Mouse (Mus musculus): Measurements from ENCODE around the gene Kcnj2. TPM values are rescaled to one million over a fixed set of nuclear protein-coding genes. Genes with fewer than 3 reads are reported as not detected.

Kcnj2 gene
- polyA plus RNA-seq, 1 experiment: 2.0 TPM

DNA sequence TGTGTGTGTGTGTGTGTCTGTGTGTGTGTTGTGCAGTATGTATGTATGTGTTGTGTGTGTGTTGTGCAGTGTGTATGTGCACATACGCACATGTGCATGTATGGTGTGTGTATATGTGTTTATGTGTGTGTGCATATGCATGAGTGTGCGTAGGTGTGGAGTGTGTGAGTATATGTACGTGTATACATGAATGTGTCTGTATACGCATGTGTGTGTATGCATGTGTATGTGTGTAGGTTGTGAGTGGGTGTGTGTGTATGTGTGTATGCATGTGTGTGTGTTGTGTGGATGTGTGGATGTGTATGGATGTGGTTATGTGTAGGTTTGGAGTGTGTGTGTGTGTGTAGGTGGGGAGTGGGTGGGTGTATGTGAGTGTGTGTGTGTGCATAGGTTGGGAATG is 8.5 kb upstream of the Kcnj2 start:
- no peaks in the 10 kb centered on the region for H3K79me2 ChIP-seq (ENCODE audit: control insufficient read depth, insufficient read depth)
- H3K4me2 ChIP-seq (ENCODE audit: low read depth): no peak overlapping the region
- no peak for TF ChIP-seq MYOG (IDR thresholded peaks at IDR 0.05; ENCODE audit: control insufficient read depth in 1 of 3, insufficient read depth in 1 of 3, insufficient read length in 2 of 3, low read depth in 2 of 3)
- TF ChIP-seq MYOD1 (IDR thresholded peaks at IDR 0.05; ENCODE audit: control insufficient read depth in 1 of 3, insufficient read length in 2 of 3, low read depth in 2 of 3): no peak
- TF ChIP-seq REST (IDR thresholded peaks at IDR 0.05; ENCODE audit: insufficient read depth, insufficient read length): no peak
- TF ChIP-seq POLR2A (IDR thresholded peaks at IDR 0.05; ENCODE audit: insufficient read length, low read depth): no peak
- TF ChIP-seq E2F4 (IDR thresholded peaks at IDR 0.05; ENCODE audit: insufficient read depth): no peak
- TF ChIP-seq USF1 (IDR thresholded peaks at IDR 0.05; ENCODE audit: low read depth): no peak
- no peak for TF ChIP-seq CEBPB (IDR thresholded peaks at IDR 0.05; ENCODE audit: insufficient read depth, poor library complexity, severe bottlenecking)
- no peak for TF ChIP-seq TCF3 (IDR thresholded peaks at IDR 0.05; ENCODE audit: insufficient read length, low read depth)
- no peak for TF ChIP-seq POLR2AphosphoS2 (IDR thresholded peaks at IDR 0.05; ENCODE audit: insufficient read length, low read depth)
- TF ChIP-seq SRF (IDR thresholded peaks at IDR 0.05; ENCODE audit: control insufficient read depth, insufficient read length, low read depth): no peak
- no peak for TF ChIP-seq MAX (IDR thresholded peaks at IDR 0.05; ENCODE audit: low read depth)
- TF ChIP-seq TCF12 (IDR thresholded peaks at IDR 0.05; ENCODE audit: insufficient read depth, poor library complexity, severe bottlenecking): no peak
- H3K36me3 ChIP-seq (ENCODE audit: control insufficient read depth, insufficient read depth): no peaks in the 10 kb centered on the region
- no peaks in the 10 kb centered on the region for H3K27me3 ChIP-seq (ENCODE audit: control insufficient read depth, insufficient read depth, insufficient read length)
- H3K4me3 ChIP-seq: no peak overlapping the region
- H3ac ChIP-seq (ENCODE audit: control insufficient read depth, insufficient read length): no peak overlapping the region

DNA sequence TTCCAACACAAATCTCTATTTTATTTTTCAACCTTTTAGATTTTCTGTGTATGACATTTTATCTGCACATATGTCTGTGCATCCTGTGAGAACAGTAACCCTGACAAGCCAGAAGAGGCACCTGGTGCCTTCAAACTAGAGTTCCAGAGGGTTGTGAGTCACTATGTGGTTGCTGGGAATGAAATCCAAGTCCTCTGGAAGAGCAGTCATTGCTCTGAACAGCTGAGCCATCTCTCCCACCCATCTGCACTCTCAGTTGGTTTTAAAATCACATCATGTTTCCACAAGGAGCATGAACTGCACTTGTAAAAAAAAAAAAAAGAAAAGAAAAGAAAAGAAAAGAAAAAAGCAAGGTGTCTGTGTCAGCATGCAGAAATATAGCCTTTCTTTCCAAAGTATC is 6.5 kb upstream of the Kcnj2 start:
- no peak overlapping the region for H3K4me3 ChIP-seq
- no peaks in the 10 kb centered on the region for H3K79me2 ChIP-seq (ENCODE audit: control insufficient read depth, insufficient read depth)
- no peaks in the 10 kb centered on the region for H3K36me3 ChIP-seq (ENCODE audit: control insufficient read depth, insufficient read depth)
- H3K27me3 ChIP-seq (ENCODE audit: control insufficient read depth, insufficient read depth, insufficient read length): no peaks in the 10 kb centered on the region
- no peak overlapping the region for H3ac ChIP-seq (ENCODE audit: control insufficient read depth, insufficient read length)
- H3K4me2 ChIP-seq (ENCODE audit: low read depth): peak overlapping the region; percentile 30
- TF ChIP-seq TCF12 (IDR thresholded peaks at IDR 0.05; ENCODE audit: insufficient read depth, poor library complexity, severe bottlenecking) (peak; percentile 56), REST (IDR thresholded peaks at IDR 0.05; ENCODE audit: insufficient read depth, insufficient read length) (no peak), MYOG (IDR thresholded peaks at IDR 0.05; ENCODE audit: control insufficient read depth in 1 of 3, insufficient read depth in 1 of 3, insufficient read length in 2 of 3, low read depth in 2 of 3) (peak in 2 of 3 experiments; percentile 48 to 84), POLR2A (IDR thresholded peaks at IDR 0.05; ENCODE audit: insufficient read length, low read depth) (no peak), MAX (IDR thresholded peaks at IDR 0.05; ENCODE audit: low read depth) (no peak), USF1 (IDR thresholded peaks at IDR 0.05; ENCODE audit: low read depth) (no peak), MYOD1 (IDR thresholded peaks at IDR 0.05; ENCODE audit: control insufficient read depth in 1 of 3, insufficient read length in 2 of 3, low read depth in 2 of 3) (peak; percentile 83 to 92 (median 88))

DNA sequence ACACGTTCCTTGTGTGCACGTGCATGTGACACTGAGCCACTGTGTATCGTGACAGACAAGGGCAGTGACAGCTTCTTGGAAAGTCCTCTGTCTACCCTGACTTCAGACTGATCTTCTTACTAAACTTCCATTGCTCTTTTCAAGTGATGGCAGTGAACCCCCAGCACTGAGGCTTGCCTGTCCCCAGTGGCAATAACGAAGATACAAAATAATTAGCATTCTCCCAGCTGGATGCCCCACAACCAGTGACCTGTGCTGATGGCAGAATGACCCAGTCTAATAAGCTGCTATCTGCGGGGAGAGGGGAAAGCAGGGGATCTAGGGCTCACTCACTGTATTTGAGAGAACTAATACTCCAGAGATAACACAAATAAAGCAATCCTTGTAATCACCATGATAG is 5.7 kb upstream of the Kcnj2 start:
- Histone ChIP-seq H3K79me2 (ENCODE audit: control insufficient read depth, insufficient read depth) (no peaks in the 10 kb centered on the region), H3K4me2 (ENCODE audit: low read depth) (peak overlapping the region; percentile 30), H3K36me3 (ENCODE audit: control insufficient read depth, insufficient read depth) (no peaks in the 10 kb centered on the region), H3K27me3 (ENCODE audit: control insufficient read depth, insufficient read depth, insufficient read length) (no peaks in the 10 kb centered on the region), H3ac (ENCODE audit: control insufficient read depth, insufficient read length) (no peak overlapping the region), H3K4me3 (no peak overlapping the region)
- TF ChIP-seq TCF3 (IDR thresholded peaks at IDR 0.05; ENCODE audit: insufficient read length, low read depth) (no peak), MAX (IDR thresholded peaks at IDR 0.05; ENCODE audit: low read depth) (no peak), USF1 (IDR thresholded peaks at IDR 0.05; ENCODE audit: low read depth) (no peak), POLR2A (IDR thresholded peaks at IDR 0.05; ENCODE audit: insufficient read length, low read depth) (no peak), POLR2AphosphoS2 (IDR thresholded peaks at IDR 0.05; ENCODE audit: insufficient read length, low read depth) (no peak), E2F4 (IDR thresholded peaks at IDR 0.05; ENCODE audit: insufficient read depth) (no peak), CEBPB (IDR thresholded peaks at IDR 0.05; ENCODE audit: insufficient read depth, poor library complexity, severe bottlenecking) (no peak), REST (IDR thresholded peaks at IDR 0.05; ENCODE audit: insufficient read depth, insufficient read length) (no peak), MYOG (IDR thresholded peaks at IDR 0.05; ENCODE audit: control insufficient read depth in 1 of 3, insufficient read depth in 1 of 3, insufficient read length in 2 of 3, low read depth in 2 of 3) (no peak), MYOD1 (IDR thresholded peaks at IDR 0.05; ENCODE audit: control insufficient read depth in 1 of 3, insufficient read length in 2 of 3, low read depth in 2 of 3) (no peak), TCF12 (IDR thresholded peaks at IDR 0.05; ENCODE audit: insufficient read depth, poor library complexity, severe bottlenecking) (no peak), SRF (IDR thresholded peaks at IDR 0.05; ENCODE audit: control insufficient read depth, insufficient read length, low read depth) (no peak)

DNA sequence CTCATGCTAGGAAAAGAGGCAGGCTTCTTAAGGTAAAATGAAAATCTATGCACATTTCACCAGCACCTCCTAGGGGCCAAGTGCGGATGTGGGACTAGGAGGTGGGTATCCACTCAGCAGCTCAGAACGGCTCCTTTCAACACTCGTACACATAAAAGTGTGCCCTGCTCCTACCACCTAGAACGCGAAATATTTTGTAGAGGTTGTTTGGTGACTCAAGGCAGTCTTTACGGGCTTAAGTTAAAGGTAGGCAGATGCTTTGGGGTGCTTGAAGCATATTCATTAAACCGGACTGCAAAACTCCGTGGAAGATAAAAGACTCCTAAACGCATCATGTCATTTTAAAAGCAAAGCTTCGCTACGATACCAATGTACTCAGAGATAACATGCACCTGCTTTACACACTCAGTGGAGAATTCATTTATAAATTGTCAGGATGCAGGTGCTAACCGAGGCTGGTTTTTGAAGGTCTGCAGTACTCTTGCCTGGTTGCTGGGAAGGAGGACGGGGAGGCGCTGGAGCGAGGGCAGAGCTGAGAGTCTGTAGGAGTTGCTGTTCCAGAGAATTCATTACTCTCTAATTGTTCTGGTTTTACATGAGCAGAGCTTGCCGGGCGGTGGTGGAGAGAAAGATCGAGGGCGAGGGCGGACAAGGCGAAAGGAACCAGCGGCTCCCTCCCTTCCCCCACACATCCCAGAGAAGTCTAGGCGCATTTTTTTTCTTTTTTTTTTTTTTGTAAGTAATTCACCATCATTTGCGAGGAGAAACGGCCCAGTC is 1.0 kb upstream of the Kcnj2 start:
- no peaks in the 10 kb centered on the region for H3K27me3 ChIP-seq (ENCODE audit: control insufficient read depth, insufficient read depth, insufficient read length)
- H3K4me2 ChIP-seq (ENCODE audit: low read depth): peak overlapping the region; percentile 87
- no peak for TF ChIP-seq MYOG (IDR thresholded peaks at IDR 0.05; ENCODE audit: control insufficient read depth in 1 of 3, insufficient read depth in 1 of 3, insufficient read length in 2 of 3, low read depth in 2 of 3)
- no peak for TF ChIP-seq MAX (IDR thresholded peaks at IDR 0.05; ENCODE audit: low read depth)
- no peak for TF ChIP-seq POLR2AphosphoS2 (IDR thresholded peaks at IDR 0.05; ENCODE audit: insufficient read length, low read depth)
- peak overlapping the region; percentile 46 for H3K4me3 ChIP-seq
- peaks cover 8% of the 10 kb centered on the region for H3K79me2 ChIP-seq (ENCODE audit: control insufficient read depth, insufficient read depth)
- H3K36me3 ChIP-seq (ENCODE audit: control insufficient read depth, insufficient read depth): no peaks in the 10 kb centered on the region
- no peak overlapping the region for H3ac ChIP-seq (ENCODE audit: control insufficient read depth, insufficient read length)

DNA sequence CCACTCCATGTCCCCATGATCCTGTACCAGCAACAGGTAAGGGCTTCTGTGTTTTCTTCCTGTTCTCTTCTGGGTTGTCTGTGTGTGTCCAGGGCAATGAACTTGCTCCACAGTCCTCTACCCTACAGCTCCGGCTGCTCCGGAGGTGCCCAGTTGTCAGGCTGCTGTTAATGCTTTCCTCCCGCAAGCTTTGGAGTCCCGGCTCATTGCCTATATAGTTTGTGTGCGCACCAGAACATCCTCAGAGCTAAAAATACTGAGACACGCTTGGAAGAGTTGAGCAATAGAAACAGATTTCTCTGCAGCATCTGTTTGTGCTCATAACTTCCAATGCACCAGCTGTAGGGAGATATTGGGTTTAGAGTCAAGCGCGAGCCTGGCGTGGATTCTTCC is 331 bp downstream of the Kcnj2 start:
- H3K27me3 ChIP-seq (ENCODE audit: control insufficient read depth, insufficient read depth, insufficient read length): no peaks in the 10 kb centered on the region
- H3ac ChIP-seq (ENCODE audit: control insufficient read depth, insufficient read length): no peak overlapping the region
- H3K4me2 ChIP-seq (ENCODE audit: low read depth): peak overlapping the region; percentile 87
- TF ChIP-seq USF1 (IDR thresholded peaks at IDR 0.05; ENCODE audit: low read depth): no peak
- TF ChIP-seq CEBPB (IDR thresholded peaks at IDR 0.05; ENCODE audit: insufficient read depth, poor library complexity, severe bottlenecking): peak; percentile 51; the same call in 1 of the 2 replicates
- TF ChIP-seq MYOD1 (IDR thresholded peaks at IDR 0.05; ENCODE audit: control insufficient read depth in 1 of 3, insufficient read length in 2 of 3, low read depth in 2 of 3): peak in 1 of 3 experiments; percentile 71
- peaks cover 8% of the 10 kb centered on the region for H3K79me2 ChIP-seq (ENCODE audit: control insufficient read depth, insufficient read depth)
- H3K4me3 ChIP-seq: peak overlapping the region; percentile 46
- H3K36me3 ChIP-seq (ENCODE audit: control insufficient read depth, insufficient read depth): no peaks in the 10 kb centered on the region

All from myocyte (in vitro differentiated cells).